Mouse (Mus musculus) liver, embryonic 11.5 days (tissue): ENCODE results near the gene Eln. TPM values are rescaled to one million over a fixed set of nuclear protein-coding genes. Genes with fewer than 3 reads are reported as not detected.

Experiments used
- ATAC-seq: fragments of 200-750 bp; cut with Nextera tagmentation; replicated peaks from 2 replicates; pipeline ENCODE4 v1.8.0; 2017; ENCODE audit warnings: moderate number of reproducible peaks, mild to moderate bottlenecking, moderate TSS enrichment, moderate library complexity; ENCODE audit not compliant: low FRiP score
- DNase-seq: peaks from one replicate; pipeline ENCODE4 v3.0.0-alpha.2; 2017; ENCODE audit warnings: low spot score
- H3K27ac ChIP-seq: fragments of 300-500 bp; sonication (generic); 2 replicates; pipeline ENCODE4 v1.5.1; 2014; ENCODE audit warnings: mild to moderate bottlenecking, low read depth, low read length, control low read depth
- H3K27me3 ChIP-seq: fragments of 300-500 bp; sonication (generic); replicated peaks from 2 replicates; pipeline ENCODE4 v1.6.1; 2014; ENCODE audit warnings: low read length, mixed read lengths; ENCODE audit not compliant: control insufficient read depth, insufficient read depth
- H3K36me3 ChIP-seq: fragments of 300-500 bp; sonication (generic); 2 replicates; pipeline ENCODE4 v1.6.1; 2014; ENCODE audit warnings: mild to moderate bottlenecking, low read length, moderate library complexity, mixed read lengths; ENCODE audit not compliant: control insufficient read depth, insufficient read depth
- H3K4me1 ChIP-seq: fragments of 300-500 bp; sonication (generic); replicated peaks from 2 replicates; pipeline ENCODE4 v1.6.1; 2014; ENCODE audit warnings: low read length, mixed read lengths; ENCODE audit not compliant: control insufficient read depth, insufficient read depth
- H3K4me2 ChIP-seq: fragments of 300-500 bp; sonication (generic); 2 replicates; pipeline ENCODE4 v1.6.1; 2014; ENCODE audit warnings: mild to moderate bottlenecking, control low read depth, moderate library complexity
- H3K4me3 ChIP-seq: fragments of 300-500 bp; sonication (generic); 2 replicates; pipeline ENCODE4 v1.5.1; 2014; ENCODE audit warnings: low read depth, low read length, control low read depth
- H3K9ac ChIP-seq: fragments of 300-500 bp; sonication (generic); 2 replicates; pipeline ENCODE4 v1.6.1; 2014; ENCODE audit warnings: low read depth, low read length, control low read depth
- H3K9me3 ChIP-seq: fragments of 300-500 bp; sonication (generic); 2 replicates; pipeline ENCODE4 v1.6.1; 2016; ENCODE audit warnings: low read length, inconsistent platforms, mixed read lengths; ENCODE audit not compliant: control insufficient read depth
- WGBS: fragments of 180-500 bp; shearing (Covaris S2); extraction: QIAGEN DNeasy Blood & Tissue Kit; methylation state at CpG from one replicate; pipeline ENCODE4 v1.1.7; 2014; 5-methylcytosine and 5-hydroxymethylcytosine counted together
- polyA plus RNA-seq: library from polyadenylated mRNA; unstranded; fragments of >200 nt; fragmentation: Nextera tagmentation; extraction: Ambion mirVana; gene quantifications from 2 replicates; pipeline ENCODE4 v1.2.1, GENCODE M21; 2014

Eln gene
- polyA plus RNA-seq, 1 experiment from 2014 or later = 4.4 TPM

DNA sequence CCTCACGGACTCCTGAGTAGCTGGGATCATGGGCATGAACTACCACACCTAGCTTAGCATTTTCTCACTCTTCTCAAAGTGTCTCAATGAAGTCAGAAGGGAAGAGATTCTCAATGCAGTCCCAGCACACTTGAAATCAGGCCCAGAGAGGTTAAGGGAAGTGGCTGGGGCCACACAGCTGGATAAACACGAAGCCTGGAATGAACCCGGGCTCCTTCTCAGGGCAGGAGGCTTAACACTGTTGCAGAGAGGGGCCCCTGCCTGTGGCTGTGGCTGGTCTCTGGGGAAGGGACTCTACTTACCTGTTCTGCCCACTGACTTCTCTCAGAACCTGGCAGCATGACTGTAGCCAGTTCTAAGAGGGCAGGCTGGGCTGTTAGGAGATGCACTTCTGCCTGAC is 7.2 kb downstream of the Eln start:
- Histone ChIP-seq H3K27me3 (peaks cover 3% of the 10 kb centered on the region; the same call in 1 of the 2 replicates), H3K36me3 (no peaks in the 10 kb centered on the region), H3K9ac (no peak overlapping the region), H3K27ac (no peak overlapping the region), H3K9me3 (no peaks in the 10 kb centered on the region), H3K4me3 (no peak overlapping the region), H3K4me2 (no peak overlapping the region), H3K4me1 (peaks cover 2% of the 10 kb centered on the region; the same call in 1 of the 2 replicates)
- ATAC-seq (no peak), DNase-seq (no peak)
- WGBS = 55% methylated on average over 3 of the region's 3 CpGs

DNA sequence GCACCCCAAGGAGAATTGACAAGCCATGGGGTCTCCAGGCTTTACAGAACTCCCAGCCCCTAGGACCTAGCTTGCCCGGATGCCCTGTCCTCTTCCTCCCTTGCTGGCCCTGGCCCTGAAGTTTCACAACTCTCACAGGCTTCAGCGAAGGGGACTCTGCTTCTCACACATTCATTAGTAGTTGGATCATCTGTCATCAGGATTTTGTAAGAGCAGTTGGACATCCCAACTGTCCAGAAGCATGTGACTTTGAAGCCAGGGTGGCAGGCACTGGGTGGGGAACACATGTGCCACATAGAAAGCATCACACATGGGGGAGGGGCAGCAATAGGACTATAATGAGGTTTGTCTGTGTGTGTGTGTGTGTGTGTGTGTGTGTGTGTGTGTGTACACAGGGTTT is 12.2 kb downstream of the Eln start:
- Histone ChIP-seq H3K36me3 (no peaks in the 10 kb centered on the region), H3K9ac (no peak overlapping the region), H3K27ac (no peak overlapping the region), H3K4me2 (no peak overlapping the region), H3K27me3 (no peaks in the 10 kb centered on the region), H3K4me3 (no peak overlapping the region), H3K9me3 (no peaks in the 10 kb centered on the region), H3K4me1 (no peaks in the 10 kb centered on the region)
- DNase-seq = no peak
- no peak for ATAC-seq
- WGBS = 82% methylated on average over 2 of the region's 2 CpGs

DNA sequence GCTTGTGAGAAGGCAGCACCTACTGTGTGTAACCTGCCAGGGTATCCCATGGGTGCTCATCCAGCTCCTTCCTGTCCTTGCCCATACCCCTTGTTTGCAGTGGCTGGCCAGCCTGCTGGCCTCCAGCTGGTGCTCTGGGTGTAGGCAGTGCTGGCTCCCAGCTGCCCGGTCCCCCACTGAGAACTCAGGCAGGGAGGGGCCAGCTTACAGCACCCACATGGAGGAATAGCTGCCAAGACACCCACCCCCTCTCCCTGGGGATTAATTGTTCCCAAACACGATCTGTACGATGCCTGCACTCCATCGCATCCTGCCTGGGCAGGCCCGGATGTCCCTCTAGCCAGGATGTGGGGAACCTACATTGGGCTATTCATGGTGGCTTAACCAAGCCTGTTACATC is 13.1 kb downstream of the Eln start:
- no peak for ATAC-seq
- H3K9me3 ChIP-seq = no peaks in the 10 kb centered on the region
- H3K4me3 ChIP-seq = no peak overlapping the region
- H3K27me3 ChIP-seq = no peaks in the 10 kb centered on the region
- no peak for DNase-seq
- H3K4me1 ChIP-seq = no peaks in the 10 kb centered on the region
- no peak overlapping the region for H3K4me2 ChIP-seq
- H3K27ac ChIP-seq = no peak overlapping the region
- H3K36me3 ChIP-seq = no peaks in the 10 kb centered on the region
- H3K9ac ChIP-seq = no peak overlapping the region
- 78% methylated on average over 5 of the region's 5 CpGs for WGBS

DNA sequence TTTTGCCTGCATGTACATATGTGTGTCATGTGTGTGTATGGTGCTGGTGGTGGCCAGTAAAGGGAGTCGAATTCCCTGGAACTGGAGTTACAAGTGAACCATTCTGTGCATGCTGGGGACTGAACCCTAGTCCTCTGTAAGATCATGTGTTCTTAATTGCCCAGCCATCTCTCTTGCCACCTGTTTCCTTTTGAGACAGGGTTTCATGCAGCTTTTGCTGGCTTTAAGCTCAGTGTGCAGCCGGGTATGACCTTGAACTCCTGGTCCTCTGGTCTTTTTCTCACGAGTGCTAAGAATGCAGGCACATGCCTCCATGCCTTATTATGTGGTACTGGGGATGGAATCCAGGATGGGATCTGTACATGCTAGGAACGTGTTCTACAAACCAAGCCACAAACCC is 13.9 kb downstream of the Eln start:
- no peaks in the 10 kb centered on the region for H3K36me3 ChIP-seq
- DNase-seq (no peak), ATAC-seq (no peak)
- H3K4me1 ChIP-seq = no peaks in the 10 kb centered on the region
- no peak overlapping the region for H3K4me3 ChIP-seq
- no peak overlapping the region for H3K4me2 ChIP-seq
- no peak overlapping the region for H3K9ac ChIP-seq
- no peaks in the 10 kb centered on the region for H3K27me3 ChIP-seq
- no peaks in the 10 kb centered on the region for H3K9me3 ChIP-seq
- WGBS = 58% methylated on average over 4 of the region's 4 CpGs
- no peak overlapping the region for H3K27ac ChIP-seq

DNA sequence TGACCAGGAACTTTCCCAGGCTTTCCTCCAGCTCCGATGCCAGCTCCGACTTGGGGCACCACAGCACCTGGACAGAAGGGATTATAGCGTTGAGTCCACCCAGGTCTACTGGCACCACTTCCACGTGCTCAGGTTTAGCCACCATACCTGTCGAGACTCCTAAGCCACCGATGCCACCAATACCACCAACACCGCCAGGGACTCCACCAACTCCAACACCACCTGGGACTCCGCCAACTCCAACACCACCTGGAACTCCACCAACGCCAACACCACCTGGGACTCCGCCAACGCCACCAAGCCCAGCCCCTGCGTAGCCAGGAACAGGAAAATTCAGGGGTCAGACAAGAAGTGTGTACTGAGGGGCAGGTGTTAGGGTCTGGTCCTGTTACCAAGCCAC is 18.0 kb downstream of the Eln start:
- Histone ChIP-seq H3K36me3 (no peaks in the 10 kb centered on the region), H3K9me3 (no peaks in the 10 kb centered on the region), H3K9ac (no peak overlapping the region), H3K27ac (no peak overlapping the region), H3K4me1 (no peaks in the 10 kb centered on the region), H3K4me2 (no peak overlapping the region), H3K27me3 (no peaks in the 10 kb centered on the region), H3K4me3 (no peak overlapping the region)
- DNase-seq = no peak
- WGBS = 87% methylated on average over 12 of the region's 12 CpGs
- ATAC-seq = no peak

DNA sequence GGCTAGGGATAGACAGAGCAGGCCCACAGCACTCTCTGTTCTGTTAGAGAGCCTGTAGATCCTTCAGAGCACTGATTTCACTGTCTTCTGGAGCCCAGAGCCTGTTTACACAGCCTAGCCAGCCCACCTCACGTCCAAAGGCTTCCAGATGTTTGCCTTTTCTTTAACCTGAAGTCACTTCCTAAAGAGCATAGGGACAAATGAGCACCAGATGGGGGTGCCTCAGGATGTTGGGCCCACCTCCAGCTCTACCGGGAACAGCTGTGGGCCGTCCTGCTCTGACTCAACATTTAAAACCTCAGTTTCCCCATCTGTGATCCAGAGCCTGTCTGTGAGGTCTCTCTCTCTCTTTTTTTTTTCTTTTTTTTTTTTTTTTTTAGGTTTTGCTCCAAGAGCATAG is 18.6 kb downstream of the Eln start:
- Histone ChIP-seq H3K9me3 (no peaks in the 10 kb centered on the region), H3K4me2 (no peak overlapping the region), H3K36me3 (no peaks in the 10 kb centered on the region), H3K4me1 (no peaks in the 10 kb centered on the region), H3K9ac (no peak overlapping the region), H3K4me3 (no peak overlapping the region), H3K27me3 (no peaks in the 10 kb centered on the region), H3K27ac (no peak overlapping the region)
- no peak for ATAC-seq
- WGBS = 67% methylated on average over 3 of the region's 3 CpGs
- DNase-seq = no peak

DNA sequence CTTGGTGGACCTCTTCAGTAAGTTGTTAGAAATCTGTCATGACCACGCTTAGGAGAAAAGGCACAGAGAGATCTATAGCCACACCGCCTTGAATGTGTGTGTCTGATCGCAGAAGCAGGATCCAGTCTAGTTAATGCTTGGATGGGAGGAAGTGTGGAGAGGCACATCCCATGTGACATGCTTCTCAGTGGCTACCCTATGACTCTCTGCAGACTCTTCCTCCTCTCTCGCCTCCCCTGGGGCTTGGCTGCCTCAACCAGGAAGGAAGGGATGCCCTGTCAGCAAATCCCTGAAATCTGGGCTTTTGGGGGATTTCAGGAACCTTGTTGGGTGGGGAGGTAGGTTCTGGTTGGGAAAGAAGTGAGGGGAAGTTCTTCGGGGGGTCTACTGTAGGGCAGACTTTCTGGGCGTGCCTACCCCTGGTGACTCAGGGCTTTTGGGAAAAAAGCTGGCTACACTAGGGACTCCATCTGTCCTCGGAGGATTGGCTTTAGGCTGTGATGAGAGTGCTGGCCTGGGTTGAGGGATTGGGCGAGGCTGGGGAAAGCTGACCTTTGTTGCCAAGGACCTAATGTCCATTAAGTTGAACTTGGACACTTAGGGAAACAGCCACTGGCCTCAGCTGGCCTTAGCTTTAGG is 20.0 kb downstream of the Eln start:
- DNase-seq (no peak), ATAC-seq (no peak)
- no peak overlapping the region for H3K4me3 ChIP-seq
- no peak overlapping the region for H3K9ac ChIP-seq
- H3K27me3 ChIP-seq = no peaks in the 10 kb centered on the region
- 66% methylated on average over 8 of the region's 8 CpGs for WGBS
- no peaks in the 10 kb centered on the region for H3K36me3 ChIP-seq
- H3K4me2 ChIP-seq = no peak overlapping the region
- no peaks in the 10 kb centered on the region for H3K4me1 ChIP-seq
- no peak overlapping the region for H3K27ac ChIP-seq
- no peaks in the 10 kb centered on the region for H3K9me3 ChIP-seq

DNA sequence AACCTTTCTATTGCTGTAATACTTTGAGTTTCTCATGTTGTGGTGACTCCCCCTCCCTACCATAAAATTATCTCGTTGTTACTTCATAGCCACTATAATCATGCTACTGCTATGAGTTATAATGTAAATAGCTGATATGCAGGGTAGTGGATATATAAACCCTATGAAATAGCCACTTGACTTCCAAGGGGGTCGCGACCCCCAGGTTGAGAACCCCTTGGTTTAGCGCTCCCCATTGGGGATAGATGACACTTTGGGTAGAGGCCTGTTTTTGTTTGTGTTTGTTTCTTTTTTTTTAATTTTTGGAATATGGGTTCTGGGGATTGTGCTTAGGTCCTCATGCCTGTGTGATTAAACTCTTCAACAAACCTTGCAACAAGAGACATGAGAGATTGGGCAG is 21.8 kb downstream of the Eln start:
- 51% methylated on average over 4 of the region's 4 CpGs for WGBS
- no peak for ATAC-seq
- no peaks in the 10 kb centered on the region for H3K9me3 ChIP-seq
- H3K27ac ChIP-seq = no peak overlapping the region
- H3K4me1 ChIP-seq = no peaks in the 10 kb centered on the region
- H3K4me3 ChIP-seq = no peak overlapping the region
- DNase-seq = no peak
- H3K27me3 ChIP-seq = no peaks in the 10 kb centered on the region
- no peaks in the 10 kb centered on the region for H3K36me3 ChIP-seq
- no peak overlapping the region for H3K9ac ChIP-seq
- no peak overlapping the region for H3K4me2 ChIP-seq

DNA sequence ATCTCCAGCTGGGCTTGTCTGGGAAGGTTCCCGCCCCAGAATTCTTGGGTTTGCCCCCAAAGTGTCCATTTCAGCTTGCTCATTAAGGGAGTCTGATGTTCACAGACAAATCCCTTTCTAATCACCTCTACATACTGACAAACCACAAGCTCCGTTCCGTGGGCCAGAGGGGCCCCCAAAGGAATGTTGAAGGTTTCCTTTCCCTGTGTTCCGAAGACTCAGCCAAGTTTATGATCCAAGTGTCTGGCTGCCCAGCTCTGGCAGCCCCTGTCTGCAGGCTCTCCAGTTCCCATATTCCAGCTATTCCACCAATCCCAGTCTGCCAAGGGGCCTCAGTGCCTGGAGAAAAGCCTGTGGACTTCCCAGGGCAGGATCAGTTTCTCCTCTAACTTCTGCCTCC is 27.1 kb downstream of the Eln start:
- Histone ChIP-seq H3K27ac (no peak overlapping the region), H3K4me3 (no peak overlapping the region), H3K9ac (no peak overlapping the region), H3K36me3 (no peaks in the 10 kb centered on the region), H3K4me2 (no peak overlapping the region), H3K27me3 (no peaks in the 10 kb centered on the region), H3K4me1 (no peaks in the 10 kb centered on the region), H3K9me3 (no peaks in the 10 kb centered on the region)
- ATAC-seq = no peak
- 47% methylated on average over 4 of the region's 4 CpGs for WGBS
- no peak for DNase-seq
